Mouse (Mus musculus): ENCODE data around the gene Jkamp. TPM values are rescaled to one million over a fixed set of nuclear protein-coding genes. Genes with fewer than 3 reads are reported as not detected.
A peak's percentile ranks its signal among the peaks of the same experiment; 100 is the strongest.

Gene Jkamp
- polyA plus RNA-seq, 1 experiment from 2014 or later = 53.2 TPM

DNA sequence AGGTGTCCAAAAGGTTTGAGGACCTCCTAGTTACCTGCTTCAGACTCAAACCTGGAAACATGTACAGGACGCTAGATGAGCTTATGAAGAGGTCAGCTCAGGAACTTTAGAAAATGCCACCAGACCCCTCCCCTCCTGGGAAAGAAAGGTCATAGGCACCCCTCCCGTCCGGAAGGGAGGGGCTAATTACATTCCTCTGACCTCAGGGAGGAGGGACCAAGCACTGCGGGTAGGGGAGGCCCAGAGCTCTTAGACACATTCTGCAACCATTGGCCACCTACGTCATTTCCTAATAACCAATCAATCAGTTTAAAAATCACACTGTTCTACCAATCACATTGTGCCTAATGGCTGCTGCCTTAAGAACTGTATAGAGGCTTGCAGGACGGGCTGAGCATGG is 32.8 kb upstream of the Jkamp start:
- H3K4me1 ChIP-seq (replicated peaks; ENCODE audit: control insufficient read depth, insufficient read depth, low read length) = no peaks in the 10 kb centered on the region
- 84% methylated on average over 6 of the region's 6 CpGs for WGBS
- H3K9ac ChIP-seq (ENCODE audit: low read length) = no peak overlapping the region
- H3K9me3 ChIP-seq (ENCODE audit: control insufficient read depth, low read length) = no peaks in the 10 kb centered on the region
- ATAC-seq (replicated peaks; ENCODE audit: low FRiP score, low TSS enrichment, low read depth) (no peak), DNase-seq (ENCODE audit: low spot score) (no peak)
- H3K36me3 ChIP-seq (ENCODE audit: control insufficient read depth, insufficient read depth, low read length) = no peaks in the 10 kb centered on the region
- H3K4me2 ChIP-seq (ENCODE audit: low read length) = no peak overlapping the region
- H3K27ac ChIP-seq (ENCODE audit: low read depth) = no peak overlapping the region
- no peaks in the 10 kb centered on the region for H3K27me3 ChIP-seq (replicated peaks; ENCODE audit: control insufficient read depth, insufficient read depth, low read length)
- H3K4me3 ChIP-seq (ENCODE audit: low read depth, low read length) = no peak overlapping the region

DNA sequence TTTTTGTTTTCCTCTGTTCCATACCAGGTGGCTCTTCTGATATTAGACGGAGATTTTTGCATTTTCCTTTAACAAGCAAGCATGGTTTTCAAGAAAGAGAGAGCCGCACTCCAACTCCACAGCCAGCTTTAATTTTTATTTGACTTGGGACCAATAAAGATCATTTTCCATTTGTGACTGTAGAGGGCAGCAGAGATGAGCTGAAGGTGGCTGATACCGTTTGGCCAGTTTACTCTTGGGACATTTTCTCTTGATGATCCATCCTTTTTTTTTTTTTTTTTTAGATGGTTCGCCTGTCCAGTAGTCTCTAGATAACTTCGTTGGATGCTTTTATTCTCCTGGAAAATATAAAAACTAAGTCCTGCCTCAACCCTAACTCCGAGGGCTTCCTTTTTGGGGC is 32.1 kb upstream of the Jkamp start:
- Histone ChIP-seq H3K4me1 (replicated peaks; ENCODE audit: control insufficient read depth, insufficient read depth, low read length) (no peaks in the 10 kb centered on the region), H3K9ac (ENCODE audit: low read length) (no peak overlapping the region), H3K4me3 (ENCODE audit: low read depth, low read length) (no peak overlapping the region), H3K27me3 (replicated peaks; ENCODE audit: control insufficient read depth, insufficient read depth, low read length) (no peaks in the 10 kb centered on the region), H3K4me2 (ENCODE audit: low read length) (no peak overlapping the region), H3K36me3 (ENCODE audit: control insufficient read depth, insufficient read depth, low read length) (no peaks in the 10 kb centered on the region), H3K27ac (ENCODE audit: low read depth) (no peak overlapping the region), H3K9me3 (ENCODE audit: control insufficient read depth, low read length) (no peaks in the 10 kb centered on the region)
- WGBS = 36% methylated on average over 6 of the region's 6 CpGs
- no peak for DNase-seq (ENCODE audit: low spot score)
- no peak for ATAC-seq (replicated peaks; ENCODE audit: low FRiP score, low TSS enrichment, low read depth)

DNA sequence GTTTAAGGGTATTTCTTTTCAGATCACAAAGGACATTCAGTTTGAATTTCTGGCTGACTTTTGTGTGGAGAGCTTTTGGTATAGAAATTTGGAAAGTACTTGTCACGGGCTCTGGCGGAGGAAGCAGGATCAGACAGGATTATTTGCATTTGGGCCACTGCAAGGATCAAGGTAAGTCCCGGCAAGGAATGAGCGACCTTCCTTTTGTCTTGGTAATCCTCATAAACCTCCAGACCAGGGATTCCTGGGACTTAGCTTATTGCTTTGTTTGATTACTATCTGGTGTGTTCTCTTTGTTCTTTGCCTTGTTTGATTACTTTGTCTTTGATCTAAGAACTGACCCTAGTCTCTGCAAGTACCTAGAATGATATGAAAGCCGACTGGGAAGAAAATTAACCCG is 31.5 kb upstream of the Jkamp start:
- no peaks in the 10 kb centered on the region for H3K9me3 ChIP-seq (ENCODE audit: control insufficient read depth, low read length)
- WGBS = 30% methylated on average over 6 of the region's 6 CpGs
- no peaks in the 10 kb centered on the region for H3K27me3 ChIP-seq (replicated peaks; ENCODE audit: control insufficient read depth, insufficient read depth, low read length)
- no peak overlapping the region for H3K4me2 ChIP-seq (ENCODE audit: low read length)
- ATAC-seq (replicated peaks; ENCODE audit: low FRiP score, low TSS enrichment, low read depth) (no peak), DNase-seq (ENCODE audit: low spot score) (no peak)
- H3K4me1 ChIP-seq (replicated peaks; ENCODE audit: control insufficient read depth, insufficient read depth, low read length) = no peaks in the 10 kb centered on the region
- no peak overlapping the region for H3K9ac ChIP-seq (ENCODE audit: low read length)
- H3K27ac ChIP-seq (ENCODE audit: low read depth) = no peak overlapping the region
- H3K4me3 ChIP-seq (ENCODE audit: low read depth, low read length) = no peak overlapping the region
- no peaks in the 10 kb centered on the region for H3K36me3 ChIP-seq (ENCODE audit: control insufficient read depth, insufficient read depth, low read length)

DNA sequence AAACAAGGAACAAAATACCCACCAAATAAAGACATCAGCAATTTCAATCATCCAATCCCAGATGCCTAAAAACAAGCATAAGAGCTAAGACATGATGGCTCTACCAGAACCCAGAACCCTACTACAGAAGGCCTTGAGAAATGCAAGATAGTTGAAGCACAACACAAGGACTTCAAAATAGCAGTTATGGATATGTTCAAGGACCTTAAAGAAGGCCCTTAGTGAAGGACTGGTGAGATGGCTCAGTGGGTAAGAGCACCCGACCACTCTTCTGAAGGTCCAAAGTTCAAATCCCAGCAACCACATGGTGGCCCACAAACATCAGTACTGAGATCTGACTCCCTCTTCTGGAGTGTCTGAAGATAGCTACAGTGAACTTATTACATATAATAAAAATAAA is 27.6 kb upstream of the Jkamp start:
- no peak overlapping the region for H3K4me3 ChIP-seq (ENCODE audit: low read depth, low read length)
- H3K36me3 ChIP-seq (ENCODE audit: control insufficient read depth, insufficient read depth, low read length) = no peaks in the 10 kb centered on the region
- H3K27ac ChIP-seq (ENCODE audit: low read depth) = no peak overlapping the region
- no peak overlapping the region for H3K4me2 ChIP-seq (ENCODE audit: low read length)
- DNase-seq (ENCODE audit: low spot score) = no peak
- no peaks in the 10 kb centered on the region for H3K4me1 ChIP-seq (replicated peaks; ENCODE audit: control insufficient read depth, insufficient read depth, low read length)
- no peak overlapping the region for H3K9ac ChIP-seq (ENCODE audit: low read length)
- WGBS = 89% methylated on average over 1 of the region's 1 CpGs
- no peaks in the 10 kb centered on the region for H3K9me3 ChIP-seq (ENCODE audit: control insufficient read depth, low read length)
- H3K27me3 ChIP-seq (replicated peaks; ENCODE audit: control insufficient read depth, insufficient read depth, low read length) = no peaks in the 10 kb centered on the region
- ATAC-seq (replicated peaks; ENCODE audit: low FRiP score, low TSS enrichment, low read depth) = no peak

DNA sequence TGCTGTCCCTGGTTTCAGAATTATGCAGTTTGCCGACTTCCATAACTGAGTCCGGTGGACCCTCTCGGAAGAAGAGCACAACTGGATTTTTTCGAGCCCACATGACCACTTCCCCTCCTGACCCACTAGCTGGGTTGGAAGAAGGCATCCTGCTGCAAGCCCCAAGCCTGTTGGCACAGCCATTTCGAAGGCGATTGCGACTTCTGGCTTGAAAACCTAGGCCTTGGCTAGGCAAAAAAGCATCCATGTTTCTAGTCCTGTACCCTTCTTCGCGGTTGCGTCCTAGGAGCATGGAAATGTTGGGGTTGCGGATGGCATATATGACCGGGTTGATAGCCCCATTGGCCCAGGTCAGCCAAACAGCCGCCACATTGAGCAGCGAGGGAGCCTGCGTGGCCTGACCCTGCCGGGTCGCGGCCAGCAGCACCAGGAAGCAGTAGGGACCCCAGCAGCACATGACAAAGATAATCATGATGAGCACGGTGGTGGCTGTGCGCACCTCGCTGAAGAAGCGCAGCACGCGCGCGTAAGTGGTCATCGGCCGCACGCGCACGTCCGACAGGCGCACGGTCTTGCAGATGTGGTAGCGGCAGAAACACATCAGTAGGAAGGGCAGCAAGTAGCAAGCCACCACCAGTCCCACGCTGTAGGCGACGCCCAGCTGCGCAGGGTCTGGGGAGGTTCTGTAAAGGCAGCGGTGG is 15.6 kb upstream of the Jkamp start:
- H3K27me3 ChIP-seq (replicated peaks; ENCODE audit: control insufficient read depth, insufficient read depth, low read length) = peaks cover 11% of the 10 kb centered on the region
- 0 out of 2 replicates have a peak, but pooled peaks cover 8% of the 10 kb centered on the region for H3K4me1 ChIP-seq (replicated peaks; ENCODE audit: control insufficient read depth, insufficient read depth, low read length)
- peak overlapping the region; percentile 55 for H3K9ac ChIP-seq (ENCODE audit: low read length)
- no peaks in the 10 kb centered on the region for H3K36me3 ChIP-seq (ENCODE audit: control insufficient read depth, insufficient read depth, low read length)
- 6% methylated on average over 40 of the region's 40 CpGs for WGBS
- H3K9me3 ChIP-seq (ENCODE audit: control insufficient read depth, low read length) = no peaks in the 10 kb centered on the region
- H3K4me3 ChIP-seq (ENCODE audit: low read depth, low read length) = peak overlapping the region; percentile 54
- DNase-seq (ENCODE audit: low spot score) (peak; percentile 66), ATAC-seq (replicated peaks; ENCODE audit: low FRiP score, low TSS enrichment, low read depth) (peak; percentile 54)
- H3K27ac ChIP-seq (ENCODE audit: low read depth) = no peak overlapping the region
- H3K4me2 ChIP-seq (ENCODE audit: low read length) = peak overlapping the region; percentile 97

DNA sequence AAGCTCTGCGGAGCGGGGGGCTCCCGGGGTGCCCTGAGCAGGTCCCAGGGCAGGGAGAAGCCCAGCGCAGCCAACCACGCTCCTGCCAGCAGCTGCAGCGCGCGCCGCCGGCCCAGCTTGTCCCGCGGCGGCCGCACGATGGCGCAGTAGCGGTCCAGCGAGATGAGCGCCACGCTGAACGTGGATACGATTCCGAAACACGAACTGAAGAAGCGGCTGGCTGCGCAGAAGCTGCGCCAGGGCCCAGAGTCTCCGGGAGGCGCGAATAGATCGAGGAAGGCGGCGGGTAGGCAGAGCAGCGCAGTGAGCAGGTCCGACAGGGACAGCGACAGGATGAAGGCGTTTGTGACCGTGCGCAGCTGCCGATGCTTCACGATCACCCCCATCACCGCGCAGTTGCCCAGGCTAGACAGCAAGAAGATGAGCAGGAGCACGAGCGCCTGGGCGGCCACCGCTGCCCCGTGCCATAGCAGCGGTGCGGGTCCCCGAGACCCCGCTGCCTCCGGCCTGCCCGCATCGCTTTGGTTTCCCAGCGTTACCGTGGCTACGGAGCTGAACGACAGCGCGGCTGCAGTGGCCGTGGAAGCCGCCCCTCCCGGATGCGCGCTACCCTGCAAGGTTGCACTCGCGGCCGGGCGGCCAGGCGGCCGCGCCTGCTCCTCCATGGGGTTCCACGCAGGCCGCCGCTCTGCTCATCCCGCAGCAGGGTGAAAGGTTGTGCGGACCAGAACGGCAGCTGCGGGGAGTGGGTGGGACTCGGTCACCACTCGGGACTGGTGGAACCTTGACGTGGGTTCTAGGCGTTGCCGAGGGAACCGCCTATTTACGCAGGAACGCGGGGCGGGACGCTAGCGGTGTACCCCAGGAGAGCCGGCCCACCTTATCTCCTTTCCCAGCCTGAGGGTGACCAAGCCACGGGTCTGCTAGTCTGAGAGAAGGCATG is 14.8 kb upstream of the Jkamp start, which contains the start of gene Gpr135:
Gene Gpr135, minus strand, starts transcription at position 799 of the 943 bp plus-strand sequence.
- Histone ChIP-seq H3K4me2 (ENCODE audit: low read length) (peak within 1 kb of the TSS; percentile 97), H3K4me3 (ENCODE audit: low read depth, low read length) (peak within 1 kb of the TSS; percentile 54), H3K9ac (ENCODE audit: low read length) (peak within 1 kb of the TSS; percentile 55), H3K9me3 (ENCODE audit: control insufficient read depth, low read length) (no peaks in the 10 kb centered on the region), H3K36me3 (ENCODE audit: control insufficient read depth, insufficient read depth, low read length) (peaks cover 6% of the 10 kb centered on the region; the same call in 1 of the 2 replicates), H3K27ac (ENCODE audit: low read depth) (no peak within 1 kb of the TSS), H3K4me1 (replicated peaks; ENCODE audit: control insufficient read depth, insufficient read depth, low read length) (0 out of 2 replicates have a peak, but pooled peaks cover 8% of the 10 kb centered on the region), H3K27me3 (replicated peaks; ENCODE audit: control insufficient read depth, insufficient read depth, low read length) (peaks cover 11% of the 10 kb centered on the region)
- under 1% methylated on average over 92 of the region's 94 CpGs for WGBS
- DNase-seq (ENCODE audit: low spot score) (peak; percentile 94), ATAC-seq (replicated peaks; ENCODE audit: low FRiP score, low TSS enrichment, low read depth) (peak; percentile 84)

DNA sequence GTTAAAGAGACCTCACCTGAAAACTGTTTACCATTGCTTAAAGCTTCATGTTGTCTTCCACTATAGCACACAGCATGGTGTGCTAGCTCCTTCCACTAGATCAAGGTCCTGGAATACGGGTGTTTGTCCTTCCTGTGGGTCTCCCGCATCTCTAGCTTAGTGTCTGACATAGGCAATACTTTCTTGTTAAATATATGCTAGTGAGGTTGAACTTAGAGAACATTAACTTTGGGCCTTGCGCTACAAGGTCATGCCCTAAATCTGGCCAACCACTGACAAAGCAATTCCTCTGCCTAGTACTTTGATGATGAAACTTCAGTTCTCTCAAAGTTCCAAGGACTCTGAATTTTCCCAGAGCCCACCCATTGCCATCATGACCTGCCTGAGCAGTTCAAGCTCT is 7.1 kb upstream of the Jkamp start:
- Histone ChIP-seq H3K4me1 (replicated peaks; ENCODE audit: control insufficient read depth, insufficient read depth, low read length) (peaks cover 8% of the 10 kb centered on the region; the same call in 1 of the 2 replicates), H3K9me3 (ENCODE audit: control insufficient read depth, low read length) (no peaks in the 10 kb centered on the region), H3K4me3 (ENCODE audit: low read depth, low read length) (no peak overlapping the region), H3K27me3 (replicated peaks; ENCODE audit: control insufficient read depth, insufficient read depth, low read length) (no peaks in the 10 kb centered on the region), H3K4me2 (ENCODE audit: low read length) (no peak overlapping the region), H3K36me3 (ENCODE audit: control insufficient read depth, insufficient read depth, low read length) (peaks cover 7% of the 10 kb centered on the region; the same call in 1 of the 2 replicates), H3K27ac (ENCODE audit: low read depth) (no peak overlapping the region), H3K9ac (ENCODE audit: low read length) (no peak overlapping the region)
- DNase-seq (ENCODE audit: low spot score) (no peak), ATAC-seq (replicated peaks; ENCODE audit: low FRiP score, low TSS enrichment, low read depth) (no peak)
- WGBS = 94% methylated on average over 3 of the region's 3 CpGs

DNA sequence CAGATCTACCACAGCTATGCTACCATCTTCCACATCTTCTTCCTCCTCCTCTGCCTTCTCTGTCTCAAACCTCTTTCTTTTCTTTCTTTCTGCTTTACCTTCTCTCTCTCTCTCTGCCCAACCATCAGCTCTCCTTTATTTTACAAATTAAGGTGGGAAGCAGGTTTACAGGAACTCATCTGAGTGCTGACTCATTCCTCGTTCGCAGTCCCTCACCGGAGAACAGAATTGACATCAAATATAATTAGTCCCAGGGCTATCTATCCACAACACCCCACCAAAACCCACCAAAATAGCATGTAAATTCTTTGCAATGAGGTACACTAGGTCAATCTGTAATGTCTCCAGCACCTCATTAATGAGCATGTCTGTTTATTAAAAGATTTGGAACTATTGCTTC is 3.4 kb upstream of the Jkamp start:
- DNase-seq (ENCODE audit: low spot score) = no peak
- no peak for ATAC-seq (replicated peaks; ENCODE audit: low FRiP score, low TSS enrichment, low read depth)
- WGBS = 77% methylated on average over 3 of the region's 3 CpGs
- H3K9me3 ChIP-seq (ENCODE audit: control insufficient read depth, low read length) = no peaks in the 10 kb centered on the region
- no peak overlapping the region for H3K9ac ChIP-seq (ENCODE audit: low read length)
- no peaks in the 10 kb centered on the region for H3K27me3 ChIP-seq (replicated peaks; ENCODE audit: control insufficient read depth, insufficient read depth, low read length)
- no peak overlapping the region for H3K4me3 ChIP-seq (ENCODE audit: low read depth, low read length)
- peaks cover 14% of the 10 kb centered on the region for H3K4me1 ChIP-seq (replicated peaks; ENCODE audit: control insufficient read depth, insufficient read depth, low read length)
- no peaks in the 10 kb centered on the region for H3K36me3 ChIP-seq (ENCODE audit: control insufficient read depth, insufficient read depth, low read length)
- H3K27ac ChIP-seq (ENCODE audit: low read depth) = no peak overlapping the region
- H3K4me2 ChIP-seq (ENCODE audit: low read length) = peak overlapping the region; percentile 43; the same call in 1 of the 2 replicates

Measured in intestine, embryonic 14.5 days (tissue).